In the genomic region with DNA sequence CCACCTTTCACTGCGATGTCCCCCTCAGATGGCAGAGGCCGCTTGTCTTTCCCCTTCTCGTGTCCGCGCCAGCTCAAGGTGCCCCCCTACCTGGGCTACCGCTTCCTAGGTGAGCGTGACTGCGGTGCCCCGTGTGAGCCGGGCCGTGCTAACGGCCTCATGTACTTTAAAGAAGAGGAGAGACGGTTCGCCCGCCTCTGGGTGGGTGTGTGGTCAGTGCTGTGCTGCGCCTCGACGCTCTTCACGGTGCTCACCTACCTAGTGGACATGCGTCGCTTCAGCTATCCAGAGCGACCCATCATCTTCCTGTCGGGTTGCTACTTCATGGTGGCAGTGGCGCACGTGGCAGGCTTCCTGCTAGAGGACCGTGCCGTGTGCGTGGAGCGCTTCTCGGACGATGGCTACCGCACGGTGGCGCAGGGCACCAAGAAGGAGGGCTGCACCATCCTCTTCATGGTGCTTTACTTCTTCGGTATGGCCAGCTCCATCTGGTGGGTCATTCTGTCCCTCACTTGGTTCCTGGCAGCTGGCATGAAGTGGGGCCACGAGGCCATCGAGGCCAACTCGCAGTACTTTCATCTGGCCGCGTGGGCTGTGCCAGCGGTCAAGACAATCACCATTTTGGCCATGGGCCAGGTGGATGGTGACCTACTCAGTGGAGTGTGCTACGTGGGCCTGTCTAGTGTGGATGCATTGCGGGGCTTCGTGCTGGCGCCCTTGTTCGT, we compare ENCODE assay signal across 7 mouse cellular contexts. TPM values are rescaled to one million over a fixed set of nuclear protein-coding genes. Genes with fewer than 3 reads are reported as not detected.
DNase-seq lines count a peak whose midpoint lies in the region; ATAC-seq and TF ChIP-seq lines count a peak whose summit lies in the region.

No protein-coding gene starts in this region.

- H3K4me3 ChIP-seq in embryonic facial prominence, embryonic 10.5 days, result peak overlapping the region; percentile 87
- H3K4me3 ChIP-seq in heart, embryonic 10.5 days, result peak overlapping the region; percentile 81
- H3K4me3 ChIP-seq in kidney, embryonic 15.5 days (replicated peaks), result peak overlapping the region; percentile 87
- peak overlapping the region; percentile 71 for H3K4me3 ChIP-seq in liver, embryonic 13.5 days (replicated peaks)
- peak overlapping the region; percentile 79 for H3K4me3 ChIP-seq in stomach, postnatal 0 days (ENCODE audit: low read depth, low read length)

- H3K4me2 ChIP-seq in kidney, embryonic 15.5 days, result peak overlapping the region; percentile 83
- H3K4me2 ChIP-seq in liver, embryonic 13.5 days, result peak overlapping the region; percentile 98
- H3K4me2 ChIP-seq in stomach, postnatal 0 days (replicated peaks; ENCODE audit: low read depth), result peak overlapping the region; percentile 95

- H3K4me1 ChIP-seq in embryonic facial prominence, embryonic 10.5 days, result peaks cover 86% of the 10 kb centered on the region
- peaks cover 43% of the 10 kb centered on the region for H3K4me1 ChIP-seq in heart, embryonic 10.5 days
- peaks cover 76% of the 10 kb centered on the region for H3K4me1 ChIP-seq in kidney, embryonic 15.5 days
- H3K4me1 ChIP-seq in liver, embryonic 13.5 days (replicated peaks), result peaks cover 76% of the 10 kb centered on the region
- H3K4me1 ChIP-seq in stomach, postnatal 0 days (replicated peaks; ENCODE audit: control insufficient read depth, insufficient read depth), result peaks cover 9% of the 10 kb centered on the region

- H3K9me3 ChIP-seq in embryonic facial prominence, embryonic 10.5 days, result no peaks in the 10 kb centered on the region
- H3K9me3 ChIP-seq in heart, embryonic 10.5 days, result no peaks in the 10 kb centered on the region
- H3K9me3 ChIP-seq in kidney, embryonic 15.5 days (replicated peaks), result no peaks in the 10 kb centered on the region
- H3K9me3 ChIP-seq in liver, embryonic 13.5 days (replicated peaks), result no peaks in the 10 kb centered on the region
- no peaks in the 10 kb centered on the region for H3K9me3 ChIP-seq in stomach, postnatal 0 days (ENCODE audit: control insufficient read depth, low read length)

- ATAC-seq in kidney, embryonic 15.5 days (replicated peaks; ENCODE audit: low FRiP score), result peak; percentile 35
- ATAC-seq in liver, embryonic 13.5 days (ENCODE audit: low read depth), result no peak
- ATAC-seq in stomach, postnatal 0 days (ENCODE audit: low FRiP score, low TSS enrichment), result peak; percentile 35

- H3K36me3 ChIP-seq in embryonic facial prominence, embryonic 10.5 days (replicated peaks), result peaks cover 42% of the 10 kb centered on the region
- no peaks in the 10 kb centered on the region for H3K36me3 ChIP-seq in heart, embryonic 10.5 days
- peaks cover 8% of the 10 kb centered on the region; the same call in 1 of the 2 replicates for H3K36me3 ChIP-seq in kidney, embryonic 15.5 days
- peaks cover 6% of the 10 kb centered on the region; the same call in 1 of the 2 replicates for H3K36me3 ChIP-seq in liver, embryonic 13.5 days
- no peaks in the 10 kb centered on the region for H3K36me3 ChIP-seq in stomach, postnatal 0 days (ENCODE audit: control insufficient read depth, insufficient read depth, low read length)

- WGBS in embryonic facial prominence, embryonic 10.5 days, result under 1% methylated on average over 46 of the region's 46 CpGs
- WGBS in heart, embryonic 10.5 days, result under 1% methylated on average over 46 of the region's 46 CpGs
- 1% methylated on average over 46 of the region's 46 CpGs for WGBS in kidney, embryonic 15.5 days
- WGBS in liver, embryonic 13.5 days (ENCODE audit: insufficient replicate concordance), result 11% methylated on average over 46 of the region's 46 CpGs
- 2% methylated on average over 45 of the region's 46 CpGs for WGBS in stomach, postnatal 0 days

- no peak for TF ChIP-seq EP300 in stomach, postnatal 0 days (optimal IDR thresholded peaks at IDR 0.05)

- H3K27ac ChIP-seq in embryonic facial prominence, embryonic 10.5 days (replicated peaks), result peak overlapping the region; percentile 96
- peak overlapping the region; percentile 92 for H3K27ac ChIP-seq in heart, embryonic 10.5 days
- peak overlapping the region; percentile 99 for H3K27ac ChIP-seq in kidney, embryonic 15.5 days
- no peak overlapping the region for H3K27ac ChIP-seq in liver, embryonic 13.5 days
- peak overlapping the region; percentile 92 for H3K27ac ChIP-seq in stomach, postnatal 0 days (replicated peaks)

- peak; percentile 94 for TF ChIP-seq CTCF in stomach, postnatal 0 days (IDR thresholded peaks at IDR 0.05; ENCODE audit: low read depth)

- DNase-seq in adrenal gland, postnatal 25 days, result peak; percentile 81
- DNase-seq in embryonic facial prominence, embryonic 10.5 days (ENCODE audit: low spot score), result peak; percentile 86
- DNase-seq in heart, embryonic 10.5 days (ENCODE audit: low spot score), result peak; percentile 87
- DNase-seq in liver, embryonic 13.5 days, result no peak
- peak; percentile 13 to 18 for DNase-seq in natural killer cell, adult 2 months (ENCODE audit: low spot score in 2 of 2)
- DNase-seq in stomach, postnatal 0 days (ENCODE audit: low spot score), result peak; percentile 79

- peak overlapping the region; percentile 93 for H3K9ac ChIP-seq in kidney, embryonic 15.5 days
- peak overlapping the region; percentile 78 for H3K9ac ChIP-seq in liver, embryonic 13.5 days
- peak overlapping the region; percentile 86 for H3K9ac ChIP-seq in stomach, postnatal 0 days (ENCODE audit: low read length)

- H3K27me3 ChIP-seq in embryonic facial prominence, embryonic 10.5 days (replicated peaks; ENCODE audit: low read depth, poor library complexity, severe bottlenecking), result peaks cover 9% of the 10 kb centered on the region; the same call in 1 of the 2 replicates
- peaks cover 15% of the 10 kb centered on the region for H3K27me3 ChIP-seq in heart, embryonic 10.5 days (ENCODE audit: insufficient read depth, poor library complexity, severe bottlenecking)
- no peaks in the 10 kb centered on the region for H3K27me3 ChIP-seq in kidney, embryonic 15.5 days
- H3K27me3 ChIP-seq in liver, embryonic 13.5 days, result peaks cover 26% of the 10 kb centered on the region
- no peaks in the 10 kb centered on the region for H3K27me3 ChIP-seq in stomach, postnatal 0 days (ENCODE audit: control insufficient read depth, insufficient read depth, low read length)

RNA-seq across cellular contexts. Expression of gene Fzd7, which starts 1.5 kb away (rescaled TPM):
- total RNA-seq in adrenal gland, postnatal 25 days (2021), result 12.7 and 17.9 TPM in 2 replicates
- 12.7 and 14.4 TPM in 2 replicates for polyA plus RNA-seq in embryonic facial prominence, embryonic 10.5 days (2016; fragmentation: Nextera tagmentation; extraction: Ambion mirVana)
- polyA plus RNA-seq in heart, embryonic 10.5 days (2016; fragmentation: Nextera tagmentation; extraction: Ambion mirVana), result 4.2 and 13.0 TPM in 2 replicates
- polyA plus RNA-seq in kidney, embryonic 15.5 days (2015; fragmentation: Nextera tagmentation; extraction: Ambion mirVana), result 19.1 and 19.5 TPM in 2 replicates
- 1.4 and 2.0 TPM in 2 replicates for polyA plus RNA-seq in liver, embryonic 13.5 days (2015; fragmentation: Nextera tagmentation; extraction: Ambion mirVana)
- 3.9 and 4.5 TPM in 2 replicates for polyA plus RNA-seq in stomach, postnatal 0 days (2015; fragmentation: Nextera tagmentation; extraction: Ambion mirVana)

RNA-seq across cellular contexts. Expression of gene Gm973, which starts 32.4 kb away (rescaled TPM):
- total RNA-seq in adrenal gland, postnatal 25 days (2021), result 10.8 and 22.8 TPM in 2 replicates
- polyA plus RNA-seq in embryonic facial prominence, embryonic 10.5 days (2016; fragmentation: Nextera tagmentation; extraction: Ambion mirVana), result 1.2 and 3.6 TPM in 2 replicates
- polyA plus RNA-seq in heart, embryonic 10.5 days (2016; fragmentation: Nextera tagmentation; extraction: Ambion mirVana), result 0.16 TPM in 1 of 2 replicates, not detected in the other
- polyA plus RNA-seq in kidney, embryonic 15.5 days (2015; fragmentation: Nextera tagmentation; extraction: Ambion mirVana), result 0.73 and 0.85 TPM in 2 replicates
- polyA plus RNA-seq in liver, embryonic 13.5 days (2015; fragmentation: Nextera tagmentation; extraction: Ambion mirVana), result 0.12 and 0.44 TPM in 2 replicates
- polyA plus RNA-seq in stomach, postnatal 0 days (2015; fragmentation: Nextera tagmentation; extraction: Ambion mirVana), result 0.51 and 1.2 TPM in 2 replicates
